Mouse (Mus musculus): ENCODE results near the gene Grn. TPM values are rescaled to one million over a fixed set of nuclear protein-coding genes. Genes with fewer than 3 reads are reported as not detected.
A peak's percentile ranks its signal among the peaks of the same experiment; 100 is the strongest.
"Not testable (repeated sequence)": the region's sequence is repeated elsewhere in the genome, so short reads cannot be mapped to it uniquely, and the experiment has no call there.

The Grn gene
- 110 and 113 TPM in 2 replicates for polyA plus RNA-seq (2014; fragmentation: Nextera tagmentation; extraction: Ambion mirVana)

DNA sequence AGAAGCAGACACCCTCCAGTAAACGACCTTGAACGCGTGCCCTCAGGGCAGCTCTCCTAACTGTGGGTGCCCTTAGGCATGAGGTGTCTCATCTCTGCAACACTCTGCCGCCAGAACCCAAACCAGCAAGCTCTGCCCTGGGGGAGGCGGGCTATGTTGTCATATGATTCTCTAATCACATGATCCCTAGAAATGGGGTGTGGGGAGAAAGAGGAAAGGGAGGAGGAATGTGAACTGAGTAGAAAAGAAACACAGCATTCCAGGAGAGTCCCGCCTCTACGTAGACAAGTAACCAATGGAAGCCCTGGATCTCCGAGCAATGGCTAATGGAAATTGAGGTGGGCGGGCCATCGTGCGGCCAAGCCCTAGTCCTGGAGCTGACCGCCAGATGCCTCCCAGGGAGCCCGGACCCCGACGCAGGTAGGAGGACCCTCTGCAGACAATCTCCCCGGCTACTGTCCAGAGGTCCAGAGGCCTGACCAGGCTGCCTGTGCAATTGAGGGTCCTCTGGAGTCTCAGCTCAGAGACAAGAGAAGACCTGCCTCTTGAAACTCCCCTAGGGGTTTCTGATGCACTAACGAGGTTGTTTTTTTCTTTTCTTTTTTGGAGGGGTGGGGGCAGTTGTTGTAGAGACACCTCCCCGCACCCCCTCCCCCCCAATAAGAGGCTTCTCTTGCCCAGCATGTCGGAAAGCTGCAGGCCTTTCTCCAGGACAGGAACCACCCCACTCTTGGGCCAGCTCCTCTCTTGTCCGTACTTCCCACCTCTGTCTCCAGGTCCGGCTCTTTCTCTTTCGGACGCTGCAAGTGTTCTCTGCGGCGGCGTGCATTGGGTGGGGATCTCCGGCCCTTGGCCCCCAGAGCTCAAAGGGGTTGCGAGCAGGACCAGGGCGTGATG lies at the start of gene Grn:
Gene Grn, plus strand, starts transcription at position 195 of the 897 bp plus-strand sequence.
- under 1% methylated on average over 29 of the region's 29 CpGs for WGBS (ENCODE audit: insufficient replicate concordance)

GRCm38 (mm10) chr11:102381341-102382100 lies 48.6 kb upstream of the Grn start:
- H3K9ac ChIP-seq (ENCODE audit: low read depth, low read length) = no peak overlapping the region

More for the DNA sequence above, at the start of gene Grn:
- H3K27me3 ChIP-seq (ENCODE audit: control insufficient read depth, insufficient read depth, low read length) = no peaks in the 10 kb centered on the region
- H3K4me3 ChIP-seq (ENCODE audit: low read depth, low read length) = peak within 1 kb of the TSS; percentile 64
- H3K4me1 ChIP-seq (ENCODE audit: control insufficient read depth, insufficient read depth, low read length) = peaks cover 20% of the 10 kb centered on the region
- no peaks in the 10 kb centered on the region for H3K9me3 ChIP-seq (replicated peaks; ENCODE audit: control insufficient read depth, low read length)
- peaks cover 4% of the 10 kb centered on the region for H3K36me3 ChIP-seq (ENCODE audit: control insufficient read depth, insufficient read depth, low read length)
- H3K27ac ChIP-seq (ENCODE audit: low read depth, low read length) = peak within 1 kb of the TSS; percentile 65
- peak; percentile 84 for ATAC-seq (replicated peaks; ENCODE audit: insufficient number of reproducible peaks, low FRiP score, low TSS enrichment)
- peak within 1 kb of the TSS; percentile 64 for H3K4me2 ChIP-seq
- peak within 1 kb of the TSS; percentile 75 for H3K9ac ChIP-seq (ENCODE audit: low read depth, low read length)

GRCm38 (mm10) chr11:102382794-102383193 lies 47.3 kb upstream of the Grn start:
- no peak overlapping the region for H3K9ac ChIP-seq (ENCODE audit: low read depth, low read length)
- no peak overlapping the region for H3K4me2 ChIP-seq
- ATAC-seq (replicated peaks; ENCODE audit: insufficient number of reproducible peaks, low FRiP score, low TSS enrichment) = no peak
- no peaks in the 10 kb centered on the region for H3K4me1 ChIP-seq (ENCODE audit: control insufficient read depth, insufficient read depth, low read length)
- 0 out of 2 replicates have a peak, but pooled peaks cover 3% of the 10 kb centered on the region for H3K9me3 ChIP-seq (replicated peaks; ENCODE audit: control insufficient read depth, low read length)
- WGBS (ENCODE audit: insufficient replicate concordance) = 80% methylated on average over 3 of the region's 3 CpGs
- no peak overlapping the region for H3K4me3 ChIP-seq (ENCODE audit: low read depth, low read length)
- H3K36me3 ChIP-seq (ENCODE audit: control insufficient read depth, insufficient read depth, low read length) = no peaks in the 10 kb centered on the region
- H3K27ac ChIP-seq (ENCODE audit: low read depth, low read length) = no peak overlapping the region
- no peaks in the 10 kb centered on the region for H3K27me3 ChIP-seq (ENCODE audit: control insufficient read depth, insufficient read depth, low read length)

More at GRCm38 (mm10) chr11:102381341-102382100, 48.6 kb upstream of the Grn start:
- Histone ChIP-seq H3K36me3 (ENCODE audit: control insufficient read depth, insufficient read depth, low read length) (no peaks in the 10 kb centered on the region), H3K9me3 (replicated peaks; ENCODE audit: control insufficient read depth, low read length) (0 out of 2 replicates have a peak, but pooled peaks cover 3% of the 10 kb centered on the region), H3K4me2 (no peak overlapping the region), H3K4me1 (ENCODE audit: control insufficient read depth, insufficient read depth, low read length) (peaks cover 3% of the 10 kb centered on the region), H3K27me3 (ENCODE audit: control insufficient read depth, insufficient read depth, low read length) (no peaks in the 10 kb centered on the region), H3K27ac (ENCODE audit: low read depth, low read length) (no peak overlapping the region), H3K4me3 (ENCODE audit: low read depth, low read length) (no peak overlapping the region)
- ATAC-seq (replicated peaks; ENCODE audit: insufficient number of reproducible peaks, low FRiP score, low TSS enrichment) = no peak
- 38% methylated on average over 4 of the region's 4 CpGs for WGBS (ENCODE audit: insufficient replicate concordance)

- Histone ChIP-seq H3K4me3 (ENCODE audit: low read depth, low read length) (no peak overlapping the region), H3K4me1 (ENCODE audit: control insufficient read depth, insufficient read depth, low read length) (no peaks in the 10 kb centered on the region), H3K4me2 (no peak overlapping the region), H3K27me3 (ENCODE audit: control insufficient read depth, insufficient read depth, low read length) (no peaks in the 10 kb centered on the region), H3K36me3 (ENCODE audit: control insufficient read depth, insufficient read depth, low read length) (no peaks in the 10 kb centered on the region), H3K27ac (ENCODE audit: low read depth, low read length) (no peak overlapping the region), H3K9me3 (replicated peaks; ENCODE audit: control insufficient read depth, low read length) (0 out of 2 replicates have a peak, but pooled peaks cover 3% of the 10 kb centered on the region), H3K9ac (ENCODE audit: low read depth, low read length) (no peak overlapping the region)
- no peak for ATAC-seq (replicated peaks; ENCODE audit: insufficient number of reproducible peaks, low FRiP score, low TSS enrichment)
- 52% methylated on average over 1 of the region's 1 CpGs for WGBS (ENCODE audit: insufficient replicate concordance)
Observed at GRCm38 (mm10) chr11:102383365-102384136, 46.6 kb upstream of the Grn start.

DNA sequence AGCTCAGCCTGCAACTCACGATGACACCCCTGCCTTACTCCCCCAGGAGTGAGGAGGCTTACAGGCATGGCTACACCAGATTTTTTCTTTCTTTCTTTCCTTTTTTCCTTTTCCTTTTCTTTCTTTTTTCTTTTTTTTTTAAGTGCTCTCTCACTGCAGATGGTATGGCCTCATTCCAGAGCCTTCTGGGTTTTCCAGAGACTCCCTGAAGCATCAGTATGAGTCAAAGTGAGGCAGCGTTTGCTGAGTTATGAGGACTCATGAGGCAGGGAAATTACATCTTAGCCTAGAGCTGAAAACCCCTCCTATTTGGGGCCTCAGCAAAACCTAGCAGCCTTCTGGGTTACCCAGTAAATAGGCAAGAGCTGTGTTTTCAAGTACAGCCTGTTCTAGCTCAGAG lies 45.7 kb upstream of the Grn start:
- WGBS (ENCODE audit: insufficient replicate concordance) = 66% methylated on average over 2 of the region's 2 CpGs
- Histone ChIP-seq H3K27me3 (ENCODE audit: control insufficient read depth, insufficient read depth, low read length) (no peaks in the 10 kb centered on the region), H3K4me3 (ENCODE audit: low read depth, low read length) (no peak overlapping the region), H3K9ac (ENCODE audit: low read depth, low read length) (no peak overlapping the region), H3K36me3 (ENCODE audit: control insufficient read depth, insufficient read depth, low read length) (no peaks in the 10 kb centered on the region), H3K9me3 (replicated peaks; ENCODE audit: control insufficient read depth, low read length) (no peaks in the 10 kb centered on the region), H3K27ac (ENCODE audit: low read depth, low read length) (no peak overlapping the region), H3K4me1 (ENCODE audit: control insufficient read depth, insufficient read depth, low read length) (no peaks in the 10 kb centered on the region), H3K4me2 (no peak overlapping the region)
- no peak for ATAC-seq (replicated peaks; ENCODE audit: insufficient number of reproducible peaks, low FRiP score, low TSS enrichment)

- no peak for ATAC-seq (replicated peaks; ENCODE audit: insufficient number of reproducible peaks, low FRiP score, low TSS enrichment)
- H3K4me1 ChIP-seq (ENCODE audit: control insufficient read depth, insufficient read depth, low read length) = no peaks in the 10 kb centered on the region
- no peak overlapping the region for H3K4me2 ChIP-seq
- H3K27me3 ChIP-seq (ENCODE audit: control insufficient read depth, insufficient read depth, low read length) = no peaks in the 10 kb centered on the region
- no peaks in the 10 kb centered on the region for H3K9me3 ChIP-seq (replicated peaks; ENCODE audit: control insufficient read depth, low read length)
- 42% methylated on average over 4 of the region's 4 CpGs for WGBS (ENCODE audit: insufficient replicate concordance)
- H3K9ac ChIP-seq (ENCODE audit: low read depth, low read length) = no peak overlapping the region
- no peak overlapping the region for H3K4me3 ChIP-seq (ENCODE audit: low read depth, low read length)
- H3K36me3 ChIP-seq (ENCODE audit: control insufficient read depth, insufficient read depth, low read length) = no peaks in the 10 kb centered on the region
- no peak overlapping the region for H3K27ac ChIP-seq (ENCODE audit: low read depth, low read length)
Observed at GRCm38 (mm10) chr11:102385075-102385474, 45.0 kb upstream of the Grn start.

GRCm38 (mm10) chr11:102386121-102386520 lies 44.0 kb upstream of the Grn start:
- no peak overlapping the region for H3K4me2 ChIP-seq
- WGBS (ENCODE audit: insufficient replicate concordance) = 59% methylated on average over 5 of the region's 5 CpGs

DNA sequence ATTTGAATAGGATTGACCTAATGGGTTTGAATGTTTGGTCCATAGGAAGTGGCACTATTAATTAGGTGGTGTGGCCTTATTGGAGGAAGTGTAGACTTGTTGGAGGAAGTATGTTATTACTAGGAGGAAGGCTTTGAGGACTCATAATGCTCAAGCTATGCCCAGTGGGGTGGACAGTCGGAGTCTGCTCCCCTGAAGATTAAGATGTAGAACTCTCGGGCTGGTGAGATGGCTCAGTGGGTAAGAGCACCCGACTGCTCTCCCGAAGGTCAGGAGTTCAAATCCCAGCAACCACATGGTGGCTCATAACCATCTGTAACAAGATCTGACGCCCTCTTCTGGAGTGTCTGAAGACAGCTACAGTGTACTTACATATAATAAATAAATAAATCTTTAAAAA lies 40.7 kb upstream of the Grn start:
- not testable (repeated sequence) for H3K9me3 ChIP-seq (replicated peaks; ENCODE audit: control insufficient read depth, low read length); H3K4me1 ChIP-seq (ENCODE audit: control insufficient read depth, insufficient read depth, low read length); H3K27me3 ChIP-seq (ENCODE audit: control insufficient read depth, insufficient read depth, low read length); H3K9ac ChIP-seq (ENCODE audit: low read depth, low read length); H3K36me3 ChIP-seq (ENCODE audit: control insufficient read depth, insufficient read depth, low read length); H3K4me3 ChIP-seq (ENCODE audit: low read depth, low read length); H3K4me2 ChIP-seq; H3K27ac ChIP-seq (ENCODE audit: low read depth, low read length); ATAC-seq (replicated peaks; ENCODE audit: insufficient number of reproducible peaks, low FRiP score, low TSS enrichment)
- 85% methylated on average over 4 of the region's 5 CpGs for WGBS (ENCODE audit: insufficient replicate concordance)

More at GRCm38 (mm10) chr11:102386121-102386520, 44.0 kb upstream of the Grn start:
- Histone ChIP-seq H3K36me3 (ENCODE audit: control insufficient read depth, insufficient read depth, low read length) (no peaks in the 10 kb centered on the region), H3K27me3 (ENCODE audit: control insufficient read depth, insufficient read depth, low read length) (no peaks in the 10 kb centered on the region), H3K9me3 (replicated peaks; ENCODE audit: control insufficient read depth, low read length) (no peaks in the 10 kb centered on the region), H3K9ac (ENCODE audit: low read depth, low read length) (no peak overlapping the region), H3K4me1 (ENCODE audit: control insufficient read depth, insufficient read depth, low read length) (no peaks in the 10 kb centered on the region), H3K4me3 (ENCODE audit: low read depth, low read length) (no peak overlapping the region), H3K27ac (ENCODE audit: low read depth, low read length) (no peak overlapping the region)
- ATAC-seq (replicated peaks; ENCODE audit: insufficient number of reproducible peaks, low FRiP score, low TSS enrichment) = no peak

Data from heart, embryonic 11.5 days (tissue).